Mouse (Mus musculus) erythroblast, adult 5-6 weeks (primary cell): ENCODE measurements around the gene Tesk2. TPM values are rescaled to one million over a fixed set of nuclear protein-coding genes. Genes with fewer than 3 reads are reported as not detected.
"Not testable (repeated sequence)": the region's sequence is repeated elsewhere in the genome, so short reads cannot be mapped to it uniquely, and the experiment has no call there.

Source experiments
- ATAC-seq: replicated peaks from 2 replicates; pipeline ENCODE4 v1.8.0; 2016; ENCODE audit warnings: moderate number of reproducible peaks, mild to moderate bottlenecking, moderate TSS enrichment, inconsistent platforms; ENCODE audit not compliant: poor library complexity, low FRiP score, severe bottlenecking
- total RNA-seq, 2 experiments: library from RNA; stranded (forward) in 1 of 2; stranded (reverse) in 1 of 2; fragments of 150-400 nt in 1 of 2; fragments of 200-764, 138-1000 nt in 1 of 2; gene quantifications; 2 replicates each; pipeline versions ENCODE4 v1.2.3 to v1.2.4; 2015 to 2017; ENCODE audit warnings: low replicate concordance in 2 of 2

Gene Tesk2
- total RNA-seq (2015; ENCODE audit: low replicate concordance), result 5.2 and 6.5 TPM in 2 replicates
- total RNA-seq (2017; ENCODE audit: low replicate concordance), result 7.8 and 9.2 TPM in 2 replicates

DNA sequence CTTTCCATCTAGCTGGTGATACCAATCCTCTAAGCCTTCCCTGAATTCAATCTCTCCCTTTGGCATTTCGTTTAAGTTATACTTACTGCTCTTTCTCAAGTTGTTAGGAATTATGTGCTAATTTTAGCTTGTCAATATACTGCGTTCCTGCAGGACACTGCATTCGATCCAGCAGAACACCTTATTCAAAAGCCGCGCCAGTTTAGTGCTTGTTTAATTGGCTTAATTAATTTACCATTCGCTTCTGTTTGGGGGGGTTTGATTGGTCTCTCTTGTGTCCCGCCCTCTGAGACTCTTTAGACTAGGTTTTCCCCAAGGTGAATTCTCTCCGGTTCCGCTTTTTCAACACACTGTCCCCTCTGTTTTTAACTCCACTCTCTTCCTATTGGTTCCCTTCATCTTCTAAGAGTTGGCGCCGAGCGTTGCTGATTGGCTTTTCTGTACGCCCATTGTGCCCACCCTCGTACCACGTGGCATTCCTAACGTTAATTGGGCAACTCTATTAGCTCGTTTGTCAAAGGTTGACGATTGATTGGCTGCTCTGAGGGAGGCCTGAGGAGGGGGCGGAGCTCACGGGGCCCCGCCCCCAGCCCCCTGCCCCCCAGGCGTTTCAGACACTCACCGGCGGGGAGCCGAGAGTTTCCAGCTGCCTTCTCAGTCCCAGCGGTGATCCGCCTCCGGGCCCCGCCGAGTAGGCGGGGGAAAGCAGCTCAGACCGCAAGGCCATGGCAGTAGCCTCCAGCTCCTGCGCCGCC, at the start of gene Tesk2:
Tesk2 (plus strand) TSS at position 606 of the 755 bp plus-strand sequence.
- ATAC-seq, result peak; percentile 96

GRCm38 (mm10) chr4:116672785-116673184, 48.0 kb upstream of the Tesk2 start:
- ATAC-seq, result peak; percentile 74

GRCm38 (mm10) chr4:116674761-116675160, 46.0 kb upstream of the Tesk2 start:
- not testable (repeated sequence) for ATAC-seq

DNA sequence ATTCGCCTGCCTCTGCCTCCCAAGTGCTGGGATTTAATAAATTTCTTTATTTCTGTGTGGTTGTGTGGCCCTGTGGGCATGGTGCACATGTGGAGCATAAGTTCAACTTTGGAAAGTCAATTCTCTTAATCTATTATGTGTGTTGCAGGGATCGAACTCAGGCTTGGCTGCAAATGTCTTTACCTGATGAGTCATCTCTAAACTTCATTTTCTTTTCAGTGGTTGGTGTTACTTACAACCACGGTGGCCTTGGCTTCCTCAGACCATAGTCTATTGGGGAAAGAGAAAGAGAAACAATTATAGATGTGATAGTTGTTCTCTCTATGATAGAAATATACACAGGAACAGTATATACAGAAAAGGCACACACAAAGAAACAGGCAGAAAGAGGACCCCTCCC, 44.7 kb upstream of the Tesk2 start:
- ATAC-seq, result no peak

DNA sequence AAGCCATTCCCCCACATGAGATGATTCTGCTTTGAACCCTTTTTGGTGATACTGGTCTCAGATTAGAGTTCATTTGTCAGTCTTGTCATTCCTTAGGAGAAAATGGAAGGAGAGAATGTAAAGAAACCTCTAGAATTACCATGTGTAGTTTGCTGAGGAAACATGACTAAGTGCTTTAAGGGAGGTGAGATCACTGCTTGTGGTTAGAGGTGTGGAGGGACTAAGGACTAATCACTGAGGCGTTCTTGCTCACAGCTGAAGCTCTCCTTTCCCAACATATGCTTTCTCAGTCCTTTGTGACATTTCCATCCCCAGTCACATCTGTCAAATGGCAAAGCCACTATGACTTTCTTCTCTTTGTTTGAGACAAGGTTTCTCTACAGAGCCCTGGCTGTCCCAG, 42.9 kb upstream of the Tesk2 start:
- no peak for ATAC-seq

- no peak for ATAC-seq
These were observed 41.6 kb upstream of the Tesk2 start for GRCm38 (mm10) chr4:116679141-116679540.

DNA sequence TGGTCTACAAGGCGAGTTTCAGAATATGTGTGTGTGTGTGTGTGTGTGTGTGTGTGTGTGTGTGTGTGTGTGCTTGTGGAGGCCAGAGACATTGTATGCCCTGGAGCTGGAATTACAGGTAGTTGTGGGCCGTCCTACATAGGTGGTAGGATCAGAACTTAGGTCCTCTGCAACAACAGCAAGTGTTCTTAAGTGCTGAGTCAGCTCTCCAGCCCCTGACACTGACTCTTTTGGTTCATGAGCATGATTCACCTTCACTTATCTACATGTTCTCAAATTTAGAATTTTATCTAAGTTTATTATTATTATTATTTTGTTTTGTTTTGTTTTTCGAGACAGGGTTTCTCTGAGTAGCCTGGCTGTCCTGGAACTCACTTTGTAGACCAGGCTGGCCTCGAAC, 40.2 kb upstream of the Tesk2 start:
- not testable (repeated sequence) for ATAC-seq

- no peak for ATAC-seq
These were observed 36.8 kb upstream of the Tesk2 start for GRCm38 (mm10) chr4:116683957-116684356.

DNA sequence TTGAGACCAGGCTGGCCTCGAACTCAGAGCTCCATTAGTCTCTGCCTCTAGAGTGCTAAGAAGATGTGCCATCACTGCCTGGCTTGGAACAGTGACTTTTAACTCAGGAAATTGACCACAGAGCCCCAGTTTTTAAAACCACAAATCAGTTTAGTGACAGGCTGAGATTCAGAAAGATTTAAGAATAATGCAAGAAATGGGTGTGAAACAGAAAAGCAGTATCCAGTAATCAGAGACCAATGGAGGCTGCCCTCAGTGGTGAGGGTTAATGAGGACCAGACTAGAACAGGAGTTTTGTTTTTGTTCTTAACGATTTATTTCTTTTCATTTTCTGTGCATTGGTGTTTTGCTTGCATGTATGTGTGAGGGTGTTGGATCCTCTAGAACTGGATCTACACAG, 36.1 kb upstream of the Tesk2 start:
- ATAC-seq, result no peak

- ATAC-seq, result peak; percentile 93
These were observed 35.2 kb upstream of the Tesk2 start, which contains the start of gene Prdx1 for GRCm38 (mm10) chr4:116685402-116686061. TSS of gene Prdx1 (plus strand) at chr4:116685544.

DNA sequence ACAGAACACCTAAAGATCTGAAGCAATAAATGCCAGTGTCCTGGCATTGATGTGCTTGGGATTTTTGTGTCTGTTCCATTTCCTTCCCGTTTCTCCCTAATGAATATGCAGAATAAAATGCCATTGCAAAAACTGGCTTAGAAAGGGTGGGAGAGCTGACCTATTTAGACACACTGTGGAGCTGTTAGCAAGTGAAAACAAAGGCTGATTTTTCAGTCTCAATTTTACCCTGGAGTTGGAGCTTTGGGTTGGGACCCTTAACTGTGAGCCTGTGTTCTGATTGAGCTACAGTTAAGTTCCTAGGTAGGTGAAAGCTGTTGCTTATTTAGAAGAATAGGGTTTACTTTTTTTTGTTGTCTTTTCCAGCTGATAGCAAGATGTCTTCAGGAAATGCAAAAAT, 33.7 kb upstream of the Tesk2 start:
- ATAC-seq, result no peak

DNA sequence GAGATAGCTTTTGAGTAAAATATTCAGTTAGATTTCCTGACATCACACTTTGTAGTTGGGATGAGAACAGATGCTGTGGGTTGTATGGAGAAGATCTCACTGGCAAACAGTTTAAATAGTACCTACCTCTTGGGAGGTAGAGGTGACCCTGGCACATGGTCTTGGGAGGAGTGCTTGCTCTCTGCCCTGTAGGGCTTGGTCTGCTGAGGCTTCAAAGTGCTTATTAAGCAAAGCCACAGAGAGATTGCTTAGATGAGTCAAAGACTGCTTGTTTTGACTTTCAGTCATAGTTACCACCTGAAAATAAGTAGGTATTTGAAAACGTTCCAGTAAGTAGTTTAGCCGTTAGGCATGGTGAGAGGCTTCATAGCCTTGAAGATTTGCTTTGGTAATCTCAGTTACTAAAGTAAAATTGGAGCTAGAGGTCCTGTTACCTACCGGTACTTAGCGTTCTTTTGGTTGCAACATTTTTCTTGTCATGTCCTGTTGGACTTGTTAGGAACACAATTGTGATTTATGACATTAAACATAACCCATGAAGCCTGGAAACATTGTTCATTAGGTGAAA, 31.4 kb upstream of the Tesk2 start:
- ATAC-seq, result no peak

- no peak for ATAC-seq
These were observed 28.6 kb upstream of the Tesk2 start for GRCm38 (mm10) chr4:116692146-116692545.

GRCm38 (mm10) chr4:116693785-116694184, 27.0 kb upstream of the Tesk2 start:
- no peak for ATAC-seq

GRCm38 (mm10) chr4:116698693-116699342, 21.9 kb upstream of the Tesk2 start:
- ATAC-seq, result no peak

- ATAC-seq, result no peak
These were observed 19.8 kb upstream of the Tesk2 start for GRCm38 (mm10) chr4:116700964-116701363.

GRCm38 (mm10) chr4:116703804-116704203, 16.9 kb upstream of the Tesk2 start:
- peak; percentile 59 for ATAC-seq

DNA sequence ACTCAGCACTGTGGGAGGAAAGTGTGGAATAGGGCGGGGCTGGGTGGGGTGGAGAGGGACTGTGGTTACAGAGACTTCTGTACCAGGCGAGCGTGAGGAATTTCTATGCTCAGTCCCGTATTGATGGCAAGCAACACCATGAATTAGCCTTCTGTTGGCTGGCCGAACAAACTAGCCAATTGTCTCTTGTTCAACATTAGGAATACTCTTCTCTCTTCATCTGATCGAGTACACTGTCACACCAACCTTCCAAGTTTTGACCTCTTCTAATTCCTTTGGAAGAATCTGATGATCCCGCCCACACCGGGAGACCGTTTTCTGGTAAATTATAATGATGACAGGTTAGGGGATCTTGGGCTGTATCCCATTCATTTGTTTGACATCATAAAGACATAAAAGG, 13.1 kb upstream of the Tesk2 start:
- ATAC-seq, result no peak

DNA sequence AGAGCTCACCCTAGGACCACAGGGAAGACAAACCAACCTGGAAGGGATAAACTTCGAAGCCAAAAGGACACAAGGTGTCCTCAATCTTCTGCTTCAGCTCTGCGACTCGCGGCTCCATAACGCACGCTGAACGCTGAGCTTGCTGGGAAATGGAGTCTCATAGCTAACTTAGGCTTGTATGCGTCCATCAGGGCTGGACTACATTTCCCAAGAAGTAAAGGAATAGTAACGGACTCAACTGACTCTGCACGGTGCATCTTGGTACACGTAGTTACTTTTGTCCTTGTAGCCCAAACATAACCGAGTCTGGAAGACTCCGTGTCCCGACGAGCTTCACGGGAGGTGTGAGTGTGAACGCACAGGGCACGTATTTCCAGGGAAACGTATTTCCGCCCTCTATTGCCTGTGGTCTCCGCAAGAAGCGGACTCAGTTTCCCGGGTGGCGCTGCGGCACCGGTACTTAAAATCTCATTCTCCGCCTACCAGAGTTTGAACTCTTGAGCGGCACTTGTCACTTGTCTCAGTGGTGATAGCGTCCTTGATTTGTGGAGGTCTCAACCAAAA, 12.5 kb upstream of the Tesk2 start, which contains the start of the genes Mmachc and Ccdc163:
Mmachc (minus strand) TSS at position 206 of the 564 bp plus-strand sequence.
Ccdc163 (plus strand) TSS at position 309 of the 564 bp plus-strand sequence.
- ATAC-seq, result peak; percentile 97
